Mouse (Mus musculus): ENCODE measurements around the gene 4931414P19Rik.

DNA sequence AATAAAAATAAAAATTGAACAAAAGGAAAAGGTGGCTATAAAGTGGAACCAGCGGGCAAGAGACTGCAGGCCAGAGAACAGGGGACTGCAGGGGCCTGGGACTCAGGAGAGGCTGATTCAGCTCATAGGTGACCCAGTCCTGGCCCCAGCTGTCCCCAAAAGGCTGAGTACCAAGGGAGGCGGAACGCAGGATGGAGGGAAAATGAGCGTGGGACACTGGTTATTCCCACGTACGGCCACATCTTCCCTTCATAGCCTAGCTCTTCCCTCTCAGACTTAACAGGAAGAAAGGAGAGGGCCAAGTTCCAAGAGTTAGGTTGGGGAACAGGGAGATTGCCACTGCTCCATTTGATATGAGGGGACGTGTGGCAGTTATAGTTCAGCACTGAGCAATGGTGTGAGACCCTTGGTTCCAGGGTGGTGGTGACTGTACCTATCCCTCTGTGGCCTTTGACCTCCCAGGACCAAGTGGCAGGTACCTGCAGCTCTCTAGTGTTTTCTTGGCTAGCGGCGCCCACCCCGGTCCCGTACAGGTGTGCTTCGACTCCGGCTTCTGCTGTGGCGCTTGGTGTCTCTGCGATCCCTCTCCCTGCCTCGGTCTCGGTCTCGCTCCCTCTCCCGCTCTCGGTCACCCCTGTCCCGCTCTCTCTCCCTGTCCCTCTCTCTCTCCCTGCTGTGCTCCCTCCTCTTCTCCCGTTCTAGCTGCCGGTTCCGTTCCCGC, 36.6 kb upstream of the 4931414P19Rik start:
- no peak for TF ChIP-seq POLR2A (IDR thresholded peaks at IDR 0.05; ENCODE audit: borderline replicate concordance, control insufficient read depth, low read depth, low read length)
- TF ChIP-seq CTCF (IDR thresholded peaks at IDR 0.05; ENCODE audit: control insufficient read depth, insufficient read depth, low read length) = no peak
